Mouse (Mus musculus) spleen, adult 2 months (tissue): ENCODE results near the gene Zfp750.

ENCODE experiments used
- CTCF ChIP-seq: fragments of 200-500 bp; IDR thresholded peaks from 2 replicates; pipeline ENCODE4 v1.5.1; 2011; ENCODE audit warnings: mild to moderate bottlenecking, inconsistent platforms; ENCODE audit not compliant: insufficient read depth, insufficient read length, insufficient replicate concordance; ENCODE audit errors: extremely low read depth
- POLR2A ChIP-seq: fragments of 200-500 bp; IDR thresholded peaks from 2 replicates; pipeline ENCODE4 v1.6.1; 2011; ENCODE audit warnings: low read depth, low read length, inconsistent platforms

- no peak for TF ChIP-seq CTCF
- no peak for TF ChIP-seq POLR2A
Measured at GRCm38 (mm10) chr11:121536528-121536927, 17.4 kb upstream of the Zfp750 start.
